Mouse (Mus musculus) liver, embryonic 14.5 days (tissue): ENCODE data around the gene Csnk1g1. TPM values are rescaled to one million over a fixed set of nuclear protein-coding genes. Genes with fewer than 3 reads are reported as not detected.

ENCODE experiments used
- ATAC-seq: fragments of 200-750 bp; cut with Nextera tagmentation; 2 replicates; pipeline ENCODE4 v1.8.0; 2017; ENCODE audit warnings: moderate number of reproducible peaks, mild to moderate bottlenecking, moderate library complexity; ENCODE audit not compliant: insufficient read depth
- DNase-seq, 3 experiments: peaks; one replicate each; pipeline ENCODE4 v3.0.0-alpha.2; 2012 to 2013; ENCODE audit warnings: low read depth in 3 of 3, low spot score in 3 of 3
- H3K27ac ChIP-seq: fragments of 300-500 bp; sonication (generic); 2 replicates; pipeline ENCODE4 v1.5.1; 2014; ENCODE audit warnings: moderate library complexity, mild to moderate bottlenecking, control low read depth, inconsistent platforms
- H3K27me3 ChIP-seq: fragments of 300-500 bp; sonication (generic); 2 replicates; pipeline ENCODE4 v1.6.1; 2014; ENCODE audit warnings: mild to moderate bottlenecking, low read length, moderate library complexity; ENCODE audit not compliant: control insufficient read depth, insufficient read depth
- H3K36me3 ChIP-seq: fragments of 300-500 bp; sonication (generic); replicated peaks from 2 replicates; pipeline ENCODE4 v1.6.1; 2014; ENCODE audit warnings: low read depth; ENCODE audit not compliant: control insufficient read depth, insufficient read depth
- H3K4me1 ChIP-seq, 2 experiments: fragments of 200-500 bp in 1 of 2; fragments of 300-500 bp in 1 of 2; sonication (generic) in 1 of 2; replicated peaks; 2 replicates each; pipeline ENCODE4 v1.6.1; 2012 to 2014; ENCODE audit warnings: antibody characterized with exemption in 1 of 2, inconsistent platforms in 1 of 2, low read length in 1 of 2; ENCODE audit not compliant: control insufficient read depth in 2 of 2, insufficient read depth in 2 of 2
- H3K4me2 ChIP-seq: fragments of 300-500 bp; sonication (generic); 2 replicates; pipeline ENCODE4 v1.6.1; 2014; ENCODE audit warnings: low read depth, mild to moderate bottlenecking, control low read depth, moderate library complexity
- H3K4me3 ChIP-seq, 2 experiments: fragments of 200-500 bp in 1 of 2; fragments of 300-500 bp in 1 of 2; sonication (generic) in 1 of 2; 2 replicates each; pipeline ENCODE4 v1.5.1; 2012 to 2014; ENCODE audit warnings: low read depth in 2 of 2, low read length in 2 of 2, mild to moderate bottlenecking in 2 of 2, control low read depth in 1 of 2, inconsistent platforms in 1 of 2, moderate library complexity in 1 of 2; ENCODE audit not compliant: insufficient read depth in 1 of 2
- H3K9ac ChIP-seq: fragments of 300-500 bp; sonication (generic); replicated peaks from 2 replicates; pipeline ENCODE4 v1.6.1; 2014; ENCODE audit warnings: mild to moderate bottlenecking, control low read depth, moderate library complexity
- H3K9me3 ChIP-seq: fragments of 300-500 bp; sonication (generic); 2 replicates; pipeline ENCODE4 v1.6.1; 2016; ENCODE audit warnings: low read length, mixed read lengths; ENCODE audit not compliant: control insufficient read depth
- CTCF ChIP-seq: IDR thresholded peaks from 2 replicates; pipeline ENCODE4 v1.5.1; 2016; ENCODE audit warnings: antibody characterized with exemption, low read depth, control low read depth
- EP300 ChIP-seq: IDR thresholded peaks from 2 replicates; pipeline ENCODE4 v1.6.1; 2016; ENCODE audit warnings: antibody characterized with exemption, low read depth
- WGBS: fragments of 180-500 bp; shearing (Covaris S2); extraction: QIAGEN DNeasy Blood & Tissue Kit; methylation state at CpG from one replicate; pipeline ENCODE4 v1.1.7; 2014; ENCODE audit not compliant: insufficient replicate concordance; 5-methylcytosine and 5-hydroxymethylcytosine counted together
- polyA plus RNA-seq, 2 experiments: library from polyadenylated mRNA; depleted of rRNA in 1 of 2; stranded (reverse) in 1 of 2; unstranded in 1 of 2; fragments of >200 nt; fragmentation: Nextera tagmentation in 1 of 2; extraction: Ambion mirVana in 1 of 2; gene quantifications; 2 replicates each; pipeline versions ENCODE4 v1.2.1 to v1.2.3; 2012 to 2014

The Csnk1g1 gene
- polyA plus RNA-seq, 2 experiments = 2.5 to 3.5 TPM

DNA sequence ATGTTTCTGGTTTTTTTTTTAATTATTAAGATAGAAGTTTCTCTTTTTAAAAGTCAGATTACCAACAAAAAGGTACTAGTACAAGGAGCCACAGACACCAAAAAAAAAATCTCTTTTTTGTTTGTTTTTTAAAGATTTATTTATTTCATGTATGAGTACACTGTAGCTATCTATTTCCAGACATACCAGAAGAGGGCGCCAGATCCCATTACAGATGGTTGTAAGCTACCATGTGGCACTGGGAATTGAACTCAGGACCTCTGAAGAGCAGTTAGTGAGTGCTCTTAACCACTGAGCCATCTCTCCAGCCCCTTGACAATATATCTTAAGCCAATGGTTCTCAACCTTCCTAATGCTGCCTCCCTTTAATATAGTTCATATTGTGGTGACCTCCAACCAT lies 144.9 kb downstream of the Csnk1g1 start:
- ATAC-seq = no peak

DNA sequence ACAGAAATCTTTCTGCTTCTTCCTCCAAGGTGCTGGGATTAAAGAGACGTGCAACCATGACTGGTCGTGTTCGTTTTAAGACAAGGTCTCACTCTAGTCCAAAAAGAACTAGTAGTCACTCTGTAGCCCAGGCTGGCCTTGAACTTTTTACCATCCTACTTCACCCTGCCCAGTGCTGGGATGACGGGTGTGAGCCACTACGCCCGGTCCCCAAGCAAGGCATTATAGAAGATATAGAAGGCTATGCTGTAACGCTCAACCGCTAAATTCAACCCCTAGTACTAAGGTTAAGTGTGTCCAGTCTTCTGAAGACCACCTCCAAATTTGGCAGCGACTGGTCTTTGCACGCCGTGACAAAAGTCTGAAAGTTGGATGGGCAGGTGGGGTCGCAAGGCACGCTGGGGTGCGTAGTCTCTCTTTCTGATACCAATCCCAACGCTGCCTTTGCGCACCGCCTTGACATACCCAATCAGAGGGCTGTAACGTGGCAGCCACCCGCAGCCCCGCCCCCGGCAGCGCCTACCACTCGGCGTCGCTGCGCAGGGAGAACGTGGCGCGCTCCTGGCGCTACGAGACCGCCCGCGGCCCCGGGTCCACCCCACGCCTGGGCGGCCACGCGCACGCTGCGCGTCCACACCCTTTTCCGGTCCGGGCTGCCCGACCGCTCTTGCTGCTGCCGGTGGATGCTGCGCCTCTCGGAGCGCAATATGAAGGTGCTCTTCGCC lies 151.0 kb downstream of the Csnk1g1 start, which contains the start of gene Ppib:
Gene Ppib (plus strand): TSS at position 640 of the 725 bp plus-strand sequence.
- peak; percentile 96 for ATAC-seq
- H3K36me3 ChIP-seq = peaks cover 25% of the 10 kb centered on the region
- peak within 1 kb of the TSS; percentile 89 to 90 for H3K4me3 ChIP-seq
- no peaks in the 10 kb centered on the region for H3K9me3 ChIP-seq
- H3K27me3 ChIP-seq = no peaks in the 10 kb centered on the region
- under 1% methylated on average over 51 of the region's 51 CpGs for WGBS
- H3K9ac ChIP-seq = peak within 1 kb of the TSS; percentile 73
- DNase-seq = peak; percentile 94 to 95 (median 94)
- TF ChIP-seq EP300 = no peak
- peak; percentile 39; the same call in 1 of the 2 replicates for TF ChIP-seq CTCF
- peak within 1 kb of the TSS; percentile 83 for H3K4me2 ChIP-seq
- peaks cover 11 to 14% of the 10 kb centered on the region in 2 experiments for H3K4me1 ChIP-seq
- H3K27ac ChIP-seq = peak within 1 kb of the TSS; percentile 67

More for the DNA sequence above, 144.9 kb downstream of the Csnk1g1 start:
- Histone ChIP-seq H3K9me3 (peaks cover 2% of the 10 kb centered on the region), H3K4me2 (no peak overlapping the region), H3K9ac (no peak overlapping the region), H3K4me3 (no peak overlapping the region), H3K27me3 (no peaks in the 10 kb centered on the region), H3K27ac (no peak overlapping the region), H3K36me3 (no peaks in the 10 kb centered on the region), H3K4me1 (no peaks in the 10 kb centered on the region)
- no peak for DNase-seq
- TF ChIP-seq EP300 = no peak
- peak; percentile 23; the same call in 1 of the 2 replicates for TF ChIP-seq CTCF
- whole genome bisulfite sequencing = 56% methylated on average over 1 of the region's 1 CpGs

DNA sequence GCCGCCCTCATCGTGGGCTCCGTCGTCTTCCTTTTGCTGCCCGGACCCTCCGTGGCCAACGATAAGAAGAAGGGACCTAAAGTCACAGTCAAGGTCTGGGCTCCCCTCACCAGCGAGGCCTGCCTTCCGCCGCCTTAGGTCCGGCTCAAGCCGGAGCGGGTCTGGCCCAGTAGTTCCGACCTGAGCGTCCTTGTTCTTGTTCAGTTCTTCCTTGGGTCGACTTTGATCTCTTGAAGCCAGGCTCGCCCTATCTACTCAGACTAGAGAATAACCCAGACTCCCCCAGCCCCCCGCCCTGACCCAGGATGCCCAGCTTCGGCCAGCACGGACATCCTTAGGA lies 151.6 kb downstream of the Csnk1g1 start:
- under 1% methylated on average over 20 of the region's 20 CpGs for WGBS

DNA sequence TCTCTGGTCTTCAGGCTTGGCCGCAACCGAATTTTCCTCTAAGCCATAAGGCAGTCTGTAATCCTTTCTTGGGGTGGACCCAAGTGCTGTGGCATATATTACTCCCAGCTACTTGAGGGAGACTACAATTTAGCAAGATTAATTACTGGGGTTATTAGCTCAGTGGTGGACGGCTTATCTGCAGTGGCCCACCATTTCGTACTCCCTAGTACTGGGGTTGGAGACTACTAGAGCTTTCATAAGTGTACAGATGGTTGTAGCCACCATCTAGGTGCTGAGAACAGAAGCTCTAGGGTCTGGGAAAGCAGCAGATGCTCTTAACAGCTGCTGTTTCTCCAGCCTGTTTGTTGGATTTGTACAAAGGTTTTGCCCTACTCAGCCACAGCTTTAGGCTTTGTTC lies 152.3 kb downstream of the Csnk1g1 start:
- Histone ChIP-seq H3K27me3 (no peaks in the 10 kb centered on the region), H3K9me3 (no peaks in the 10 kb centered on the region), H3K4me3 (peak overlapping the region; percentile 89 to 90), H3K27ac (peak overlapping the region; percentile 26), H3K36me3 (peaks cover 36% of the 10 kb centered on the region), H3K4me2 (peak overlapping the region; percentile 83), H3K4me1 (peaks cover 11 to 14% of the 10 kb centered on the region in 2 experiments), H3K9ac (peak overlapping the region; percentile 73)
- ATAC-seq (no peak), DNase-seq (no peak)
- WGBS = 18% methylated on average over 4 of the region's 4 CpGs
- TF ChIP-seq CTCF (no peak), EP300 (no peak)

More for the DNA sequence above, 151.6 kb downstream of the Csnk1g1 start:
- Histone ChIP-seq H3K9me3 (no peaks in the 10 kb centered on the region), H3K4me2 (peak overlapping the region; percentile 83), H3K9ac (peak overlapping the region; percentile 73), H3K36me3 (peaks cover 29% of the 10 kb centered on the region), H3K4me1 (peaks cover 11 to 14% of the 10 kb centered on the region in 2 experiments), H3K27ac (peak overlapping the region; percentile 26), H3K27me3 (no peaks in the 10 kb centered on the region), H3K4me3 (peak overlapping the region; percentile 89 to 90)
- ATAC-seq (peak; percentile 55), DNase-seq (no peak)
- TF ChIP-seq CTCF = no peak
- TF ChIP-seq EP300 = no peak

DNA sequence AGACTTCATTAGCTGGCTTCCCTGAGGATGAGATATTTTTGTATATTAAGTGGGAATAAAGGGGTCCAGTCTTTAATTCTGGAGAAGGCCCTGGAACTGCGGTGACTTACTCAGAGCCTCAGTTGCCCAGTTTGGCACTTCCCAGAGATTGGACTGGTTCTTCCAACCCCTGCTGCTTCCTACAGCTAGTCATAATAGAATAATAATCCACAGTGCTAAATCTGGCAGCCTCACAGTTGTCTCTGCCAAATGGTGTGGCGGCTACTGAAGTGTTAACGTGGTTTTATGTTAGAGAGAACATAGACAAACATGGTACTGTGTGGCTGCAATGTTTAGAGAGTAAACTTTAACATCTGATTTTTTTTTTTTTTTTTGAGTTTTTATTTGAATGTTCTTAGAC lies 152.9 kb downstream of the Csnk1g1 start:
- no peaks in the 10 kb centered on the region for H3K9me3 ChIP-seq
- peak overlapping the region; percentile 26; the same call in 1 of the 2 replicates for H3K27ac ChIP-seq
- no peak for TF ChIP-seq CTCF
- TF ChIP-seq EP300 = no peak
- no peaks in the 10 kb centered on the region for H3K27me3 ChIP-seq
- no peak for ATAC-seq
- no peak for DNase-seq
- peak overlapping the region; percentile 83 for H3K4me2 ChIP-seq
- WGBS = 94% methylated on average over 3 of the region's 3 CpGs
- H3K4me3 ChIP-seq = peak overlapping the region; percentile 89 to 90; a peak in 3 of 4 replicates
- H3K36me3 ChIP-seq = peaks cover 42% of the 10 kb centered on the region
- H3K9ac ChIP-seq = peak overlapping the region; percentile 73
- peaks cover 11 to 14% of the 10 kb centered on the region in 2 experiments for H3K4me1 ChIP-seq
